Mouse (Mus musculus) frontal cortex, postnatal 36 days (tissue): ENCODE results near the gene Sys1.

ENCODE experiments used
- DNase-seq, 2 experiments: peaks; one replicate each; pipeline ENCODE4 v3.0.0; 2022; ENCODE audit warnings: low spot score in 2 of 2

The Sys1 gene

DNA sequence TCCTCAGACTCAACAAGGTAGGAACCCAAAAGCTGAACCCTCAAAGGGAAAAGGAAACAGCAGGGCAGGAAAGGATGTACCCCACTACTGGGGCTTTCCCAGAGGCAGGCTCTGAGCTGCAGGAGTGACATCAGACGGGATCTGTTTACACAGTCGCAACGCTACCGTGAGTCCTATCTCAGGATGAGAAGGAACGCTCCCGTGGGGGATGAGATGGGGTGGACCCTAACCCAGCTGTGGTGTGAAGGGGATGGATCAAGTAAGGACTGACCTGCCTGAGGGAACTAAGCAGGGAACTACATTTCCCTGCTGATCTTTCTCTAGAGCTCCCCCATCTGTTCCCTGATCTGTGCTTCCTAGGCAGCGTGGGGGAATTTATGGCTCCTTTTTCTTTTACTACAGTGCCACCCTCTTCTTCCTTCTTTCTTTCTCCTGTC lies at the start of gene Sys1:
TSS of gene Sys1 (plus strand) at position 101 of the 437 bp plus-strand sequence.
- DNase-seq, result peak; percentile 39 to 52

DNA sequence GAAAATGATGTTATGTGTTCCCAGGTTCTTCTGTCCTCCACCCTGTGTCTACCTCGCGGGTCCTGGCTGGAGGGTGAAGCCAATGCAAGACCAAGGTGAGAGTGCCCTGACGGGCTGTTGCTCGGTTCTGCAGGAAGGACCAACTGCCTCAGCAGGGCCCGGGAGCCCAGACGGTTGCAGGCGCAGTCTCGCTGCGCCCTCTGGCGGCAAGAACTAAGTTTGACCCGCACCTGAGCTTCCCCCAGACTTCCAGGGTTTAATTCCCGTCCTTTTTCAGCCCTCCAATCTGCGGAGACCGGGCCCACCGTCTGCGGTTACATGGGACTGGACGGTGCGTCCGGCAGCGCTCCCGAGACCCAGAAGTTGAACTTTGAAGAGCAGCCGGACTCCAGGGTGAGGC lies 49.1 kb upstream of the Sys1 start:
- peak; percentile 68 to 72 for DNase-seq

- DNase-seq, result no peak
These were observed 42.6 kb upstream of the Sys1 start for GRCm38 (mm10) chr2:164414167-164414566.

- no peak for DNase-seq
These were observed 42.2 kb upstream of the Sys1 start for GRCm38 (mm10) chr2:164414581-164414980.

GRCm38 (mm10) chr2:164417198-164417597 lies 39.6 kb upstream of the Sys1 start:
- DNase-seq, result peak in 1 of 2 experiments; percentile 24

DNA sequence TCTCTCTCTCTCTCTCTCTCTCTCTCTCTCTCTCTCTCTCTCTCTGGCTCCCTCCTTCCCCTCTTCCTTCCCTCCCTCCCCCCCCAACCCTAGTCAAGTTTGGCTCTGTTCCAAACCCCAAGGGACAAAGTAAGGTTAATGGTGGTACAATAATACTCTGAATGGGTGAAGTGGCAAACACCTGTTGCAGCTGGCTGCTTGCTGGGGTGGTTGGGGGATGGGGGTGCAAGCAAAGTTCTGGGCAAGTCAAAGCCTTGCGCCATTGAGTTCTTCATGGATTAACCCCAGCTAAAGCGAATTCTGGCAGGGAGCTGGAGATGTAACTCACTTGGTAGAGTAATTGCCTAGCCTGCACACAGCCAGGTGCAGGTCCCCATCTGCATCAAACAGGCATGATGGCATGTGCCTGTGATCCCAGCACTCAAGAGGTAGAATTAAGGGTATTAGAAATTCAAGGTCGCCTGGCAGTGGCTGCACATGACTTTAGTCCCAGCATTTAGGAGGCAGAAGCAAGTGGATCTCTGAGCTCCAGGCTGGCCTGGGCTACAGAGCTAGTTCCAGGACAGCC lies 38.4 kb upstream of the Sys1 start:
- DNase-seq, result no peak

DNA sequence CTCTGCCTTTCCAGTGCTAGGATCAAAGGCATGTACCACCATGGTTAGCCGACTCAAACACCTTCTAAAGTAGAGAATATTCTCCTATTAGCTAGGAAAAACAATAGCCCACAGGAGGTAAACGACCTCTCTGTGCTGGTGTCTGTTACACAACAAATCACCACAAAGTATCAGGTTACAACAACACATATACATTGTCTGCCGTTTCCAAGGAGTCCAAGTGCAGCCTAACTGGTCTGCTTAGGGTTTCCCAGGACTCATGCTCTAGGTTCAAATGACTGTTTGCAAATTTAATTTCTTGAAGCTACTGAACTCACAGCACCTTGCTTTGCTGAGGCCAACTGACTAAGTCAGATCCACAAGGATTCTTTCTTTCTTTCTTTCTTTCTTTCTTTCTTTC lies 37.3 kb upstream of the Sys1 start:
- DNase-seq, result no peak

DNA sequence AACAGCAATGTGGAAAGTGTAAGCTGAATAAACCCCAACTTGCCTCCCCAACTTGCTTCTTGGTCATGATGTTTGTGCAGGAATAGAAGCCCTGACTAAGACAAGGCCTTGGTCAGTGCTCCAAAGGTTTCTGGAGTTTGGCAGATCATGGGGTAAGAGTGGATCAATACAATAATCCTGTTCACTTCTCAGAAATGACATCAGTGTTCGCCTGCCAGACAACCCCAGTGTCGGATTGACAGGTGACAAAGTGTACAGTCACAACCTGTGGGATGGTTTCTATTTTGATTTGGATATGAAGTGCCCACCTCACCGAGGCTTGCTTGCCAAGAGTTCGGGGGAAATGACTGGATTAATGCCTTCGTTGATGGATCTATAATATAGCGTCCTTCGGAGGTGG lies 35.5 kb upstream of the Sys1 start:
- DNase-seq, result no peak

- DNase-seq, result no peak
These were observed 34.8 kb upstream of the Sys1 start for GRCm38 (mm10) chr2:164421979-164422378.

- no peak for DNase-seq
These were observed 33.9 kb upstream of the Sys1 start for GRCm38 (mm10) chr2:164422675-164423393.

GRCm38 (mm10) chr2:164423464-164423863 lies 33.3 kb upstream of the Sys1 start:
- DNase-seq, result peak in 1 of 2 experiments; percentile 20

DNA sequence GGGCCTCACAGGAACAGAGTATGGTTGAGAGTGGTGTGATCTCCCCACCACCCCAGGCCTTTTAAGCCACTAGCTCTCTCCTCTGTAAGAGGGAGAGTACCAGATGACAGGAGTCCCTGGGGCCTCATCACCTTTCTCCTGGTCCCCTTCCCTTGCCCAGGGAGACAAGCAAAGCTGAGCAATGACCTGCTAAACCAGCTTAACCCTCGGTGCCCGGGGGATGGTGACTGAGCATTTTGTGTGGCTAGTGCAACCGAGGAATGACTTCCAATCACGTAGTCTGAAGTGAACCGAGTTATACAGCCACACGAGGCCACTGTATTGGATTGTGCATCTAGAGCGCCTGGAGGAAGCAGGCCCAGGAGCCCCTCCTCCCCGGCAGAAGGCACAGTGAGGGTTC lies 32.4 kb upstream of the Sys1 start:
- no peak for DNase-seq

- no peak for DNase-seq
These were observed 31.4 kb upstream of the Sys1 start for GRCm38 (mm10) chr2:164425401-164425800.

DNA sequence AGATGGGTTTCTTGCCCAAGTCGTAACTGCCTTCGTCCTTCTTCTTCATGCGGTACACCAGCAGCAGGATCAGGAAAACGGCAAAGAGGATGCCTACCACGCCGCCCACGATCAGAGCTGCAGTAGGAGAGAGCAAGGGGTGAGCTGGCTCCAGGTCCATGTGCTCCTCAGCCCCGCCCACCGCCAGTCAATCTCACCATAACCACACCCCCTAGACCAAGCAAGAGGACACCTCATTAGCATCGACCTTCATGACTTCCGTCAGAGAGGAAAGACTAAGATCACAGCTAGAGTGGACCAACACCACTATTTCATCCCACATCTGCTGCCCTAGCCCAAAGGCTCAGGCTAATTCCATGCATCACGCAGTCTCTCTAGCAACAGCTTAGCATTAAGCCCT lies 30.6 kb upstream of the Sys1 start:
- no peak for DNase-seq

DNA sequence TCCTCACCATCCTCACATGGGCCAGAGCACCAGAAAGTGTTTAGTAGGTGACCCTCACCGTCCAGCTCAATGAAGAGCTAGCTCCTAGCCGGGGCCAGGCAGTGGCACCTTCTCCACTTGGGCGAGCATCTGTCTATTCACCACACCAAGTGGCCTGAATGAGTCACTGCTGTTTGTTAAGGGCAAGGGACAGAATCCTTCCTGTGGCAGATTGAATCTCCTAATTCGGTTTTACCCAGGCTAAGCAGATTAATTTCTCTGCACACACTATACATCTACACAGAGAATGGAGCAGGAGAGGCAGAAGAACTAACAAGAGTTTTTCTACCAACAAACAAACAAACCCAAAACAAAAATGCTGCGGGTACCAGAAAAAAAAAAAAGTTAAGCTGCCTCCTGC lies 29.8 kb upstream of the Sys1 start:
- no peak for DNase-seq

- DNase-seq, result no peak
These were observed 28.3 kb upstream of the Sys1 start for GRCm38 (mm10) chr2:164428451-164428850.

- no peak for DNase-seq
These were observed 26.7 kb upstream of the Sys1 start for GRCm38 (mm10) chr2:164429881-164430615.

- DNase-seq, result no peak
These were observed 26.1 kb upstream of the Sys1 start for GRCm38 (mm10) chr2:164430697-164431096.

- DNase-seq, result no peak
These were observed 24.9 kb upstream of the Sys1 start for GRCm38 (mm10) chr2:164431676-164432465.

GRCm38 (mm10) chr2:164432541-164433191 lies 24.1 kb upstream of the Sys1 start:
- DNase-seq, result no peak

DNA sequence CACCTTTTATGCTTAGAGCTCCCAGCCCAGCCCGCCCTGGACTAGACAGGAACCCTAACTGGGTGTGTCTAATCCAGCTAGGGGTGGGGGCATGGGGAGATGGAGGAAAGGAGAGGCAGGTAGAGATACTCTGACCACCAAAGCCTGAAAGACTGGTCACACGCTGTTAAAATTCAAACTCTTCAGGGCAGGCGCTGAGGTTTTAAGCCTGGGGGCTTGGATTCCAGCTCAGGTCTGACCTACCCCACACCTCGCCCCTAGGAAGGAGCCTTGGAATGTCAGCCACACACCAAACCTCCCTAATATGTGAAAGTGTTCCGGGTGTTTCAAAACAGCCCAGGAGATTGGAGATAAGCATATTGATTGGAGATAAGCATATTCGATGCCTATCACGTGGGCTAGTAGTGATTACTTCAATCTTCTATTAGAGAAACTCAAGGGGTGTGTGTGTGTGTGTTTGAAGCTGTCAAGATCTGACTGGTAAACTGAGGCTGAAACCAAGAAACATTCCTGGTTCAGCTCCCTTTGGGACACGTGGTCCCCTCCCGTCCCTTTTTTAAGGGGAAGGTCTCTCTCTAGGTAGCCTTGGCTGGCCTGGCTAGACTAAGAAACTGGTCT lies 23.4 kb upstream of the Sys1 start:
- no peak for DNase-seq
